28 mouse cellular contexts compared by ENCODE assay signal in the genomic region with DNA sequence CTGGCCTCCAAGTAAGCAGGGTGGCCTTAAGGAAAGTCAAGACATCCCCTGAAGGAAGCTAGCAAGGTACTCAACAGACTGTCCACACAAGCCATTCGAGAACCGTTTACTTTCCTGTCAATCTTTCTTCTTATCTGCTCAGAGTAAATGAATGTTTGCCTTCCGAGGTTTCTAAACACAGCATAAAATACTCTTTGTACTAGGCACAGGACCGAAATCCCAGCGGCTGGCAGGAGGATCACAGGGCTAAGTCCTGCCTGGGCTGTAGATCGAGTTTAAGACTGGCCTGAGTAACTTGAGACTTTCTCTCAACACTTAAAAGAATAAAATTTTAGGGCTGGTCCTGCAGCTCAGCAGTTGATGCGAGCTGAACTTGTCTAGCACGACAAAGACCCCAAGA.
DNase-seq lines count a peak whose midpoint lies in the region; ATAC-seq and TF ChIP-seq lines count a peak whose summit lies in the region.
"Had no signal": no experiment of that assay in that cellular context is flagged by ENCODE, and none has a peak within 500 bp of the region (broad histone marks: within the 10 kb centered on the region; RNA-seq: fewer than 3 reads in every experiment).

No protein-coding gene starts in this region.

- ATAC-seq in intestine, embryonic 15.5 days: peak; percentile 39
- ATAC-seq in intestine, postnatal 0 days: no peak
- ATAC-seq in limb, embryonic 12.5 days (ENCODE audit: insufficient number of reproducible peaks, insufficient read depth, low FRiP score, low TSS enrichment, low read depth): no peak
- peak; percentile 67 for ATAC-seq in stomach, embryonic 14.5 days (ENCODE audit: insufficient number of reproducible peaks, insufficient read depth, low FRiP score, low read depth)
- no peak for ATAC-seq in hindbrain, embryonic 11.5 days (ENCODE audit: low FRiP score)
- no peak for ATAC-seq in kidney, embryonic 15.5 days (replicated peaks; ENCODE audit: low FRiP score)
- ATAC-seq: forebrain, embryonic 14.5 days had no signal

- H3K27me3 ChIP-seq in intestine, embryonic 15.5 days (replicated peaks): no peaks in the 10 kb centered on the region
- H3K27me3 ChIP-seq in intestine, postnatal 0 days (replicated peaks; ENCODE audit: control insufficient read depth, insufficient read depth, low read length): no peaks in the 10 kb centered on the region
- H3K27me3 ChIP-seq in limb, embryonic 12.5 days: 0 out of 2 replicates have a peak, but pooled peaks cover 3% of the 10 kb centered on the region
- H3K27me3 ChIP-seq in stomach, embryonic 14.5 days (ENCODE audit: control insufficient read depth, insufficient read depth, low read length): no peaks in the 10 kb centered on the region
- no peaks in the 10 kb centered on the region for H3K27me3 ChIP-seq in hindbrain, embryonic 11.5 days (ENCODE audit: control insufficient read depth, insufficient read depth, low read length)
- H3K27me3 ChIP-seq in kidney, embryonic 15.5 days: 0 out of 2 replicates have a peak, but pooled peaks cover 12% of the 10 kb centered on the region
- H3K27me3 ChIP-seq: embryonic facial prominence, embryonic 12.5 days; neural tube, embryonic 15.5 days had no signal

- peak overlapping the region; percentile 9; the same call in 1 of the 2 replicates for H3K4me2 ChIP-seq in intestine, embryonic 15.5 days (replicated peaks)
- no peak overlapping the region for H3K4me2 ChIP-seq in intestine, postnatal 0 days (replicated peaks; ENCODE audit: low read depth)
- H3K4me2 ChIP-seq in limb, embryonic 12.5 days: no peak overlapping the region
- H3K4me2 ChIP-seq in stomach, embryonic 14.5 days (replicated peaks; ENCODE audit: low read depth, low read length): no peak overlapping the region
- H3K4me2 ChIP-seq in hindbrain, embryonic 11.5 days (replicated peaks; ENCODE audit: low read depth, low read length): no peak overlapping the region
- H3K4me2 ChIP-seq in kidney, embryonic 15.5 days: no peak overlapping the region
- H3K4me2 ChIP-seq: embryonic facial prominence, embryonic 12.5 days; heart, embryonic 11.5 days; hindbrain, embryonic 13.5 days; neural tube, embryonic 15.5 days had no signal

- peaks cover 10% of the 10 kb centered on the region for H3K4me1 ChIP-seq in intestine, embryonic 15.5 days (replicated peaks)
- no peaks in the 10 kb centered on the region for H3K4me1 ChIP-seq in intestine, postnatal 0 days (replicated peaks; ENCODE audit: control insufficient read depth, insufficient read depth, low read length)
- peaks cover 29% of the 10 kb centered on the region for H3K4me1 ChIP-seq in limb, embryonic 12.5 days (replicated peaks)
- 0 out of 2 replicates have a peak, but pooled peaks cover 4% of the 10 kb centered on the region for H3K4me1 ChIP-seq in stomach, embryonic 14.5 days (ENCODE audit: control insufficient read depth, insufficient read depth, low read length)
- no peaks in the 10 kb centered on the region for H3K4me1 ChIP-seq in hindbrain, embryonic 11.5 days (replicated peaks; ENCODE audit: control insufficient read depth, insufficient read depth, low read length)
- H3K4me1 ChIP-seq in kidney, embryonic 15.5 days: peaks cover 18% of the 10 kb centered on the region

- TF ChIP-seq CTCF in intestine, postnatal 0 days (IDR thresholded peaks at IDR 0.05; ENCODE audit: low read depth): no peak

- 14% methylated on average over 8 of the region's 8 CpGs for WGBS in intestine, embryonic 15.5 days
- WGBS in intestine, postnatal 0 days: 19% methylated on average over 8 of the region's 8 CpGs
- 7% methylated on average over 8 of the region's 8 CpGs for WGBS in limb, embryonic 12.5 days
- WGBS in stomach, embryonic 14.5 days: 9% methylated on average over 8 of the region's 8 CpGs
- WGBS in hindbrain, embryonic 11.5 days: 51% methylated on average over 8 of the region's 8 CpGs
- 14% methylated on average over 8 of the region's 8 CpGs for WGBS in kidney, embryonic 15.5 days

- H3K9me3 ChIP-seq in intestine, embryonic 15.5 days: no peaks in the 10 kb centered on the region
- H3K9me3 ChIP-seq in intestine, postnatal 0 days (ENCODE audit: control insufficient read depth): no peaks in the 10 kb centered on the region
- H3K9me3 ChIP-seq in limb, embryonic 12.5 days: no peaks in the 10 kb centered on the region
- H3K9me3 ChIP-seq in stomach, embryonic 14.5 days (ENCODE audit: control insufficient read depth, low read depth, low read length): no peaks in the 10 kb centered on the region
- no peaks in the 10 kb centered on the region for H3K9me3 ChIP-seq in hindbrain, embryonic 11.5 days (ENCODE audit: control insufficient read depth, low read length)
- H3K9me3 ChIP-seq in kidney, embryonic 15.5 days (replicated peaks): no peaks in the 10 kb centered on the region
- H3K9me3 ChIP-seq: embryonic facial prominence, embryonic 12.5 days; G1E; hindbrain, embryonic 13.5 days; neural tube, embryonic 15.5 days had no signal

- no peak overlapping the region for H3K9ac ChIP-seq in intestine, embryonic 15.5 days
- H3K9ac ChIP-seq in intestine, postnatal 0 days (ENCODE audit: low read depth, low read length): no peak overlapping the region
- H3K9ac ChIP-seq in limb, embryonic 12.5 days (replicated peaks): no peak overlapping the region
- H3K9ac ChIP-seq in stomach, embryonic 14.5 days (replicated peaks; ENCODE audit: low read depth, low read length): no peak overlapping the region
- H3K9ac ChIP-seq in hindbrain, embryonic 11.5 days (ENCODE audit: low read depth, low read length): no peak overlapping the region
- no peak overlapping the region for H3K9ac ChIP-seq in kidney, embryonic 15.5 days
- H3K9ac ChIP-seq: embryonic facial prominence, embryonic 12.5 days; hindbrain, embryonic 13.5 days; liver, embryonic 14.5 days; neural tube, embryonic 15.5 days had no signal

- DNase-seq in hindbrain, embryonic 11.5 days (ENCODE audit: low spot score): no peak
- DNase-seq in layer of hippocampus, adult 9-11 months: no peak
- DNase-seq: adrenal gland, adult 8-10 months; cerebellum, adult 2 months; cerebellum, postnatal 14 days; gastrocnemius, postnatal 14 days; heart, adult 11 months; heart, postnatal 36 days; kidney, adult 18-20 months; kidney, postnatal 36 days; layer of hippocampus, postnatal 36 days; left cerebral cortex, postnatal 4 days; lung, postnatal 4 days; midbrain, embryonic 14.5 days; retina, postnatal 1 day; right cerebral cortex, postnatal 14 days had no signal

- H3K27ac ChIP-seq in intestine, embryonic 15.5 days: no peak overlapping the region
- no peak overlapping the region for H3K27ac ChIP-seq in intestine, postnatal 0 days (ENCODE audit: low read depth, low read length)
- 0 out of 2 replicates have a peak overlapping the region, but pooled peaks have one; percentile 8 for H3K27ac ChIP-seq in limb, embryonic 12.5 days
- peak overlapping the region; percentile 15; the same call in 1 of the 2 replicates for H3K27ac ChIP-seq in stomach, embryonic 14.5 days (ENCODE audit: low read length)
- no peak overlapping the region for H3K27ac ChIP-seq in hindbrain, embryonic 11.5 days (ENCODE audit: low read depth, low read length)
- no peak overlapping the region for H3K27ac ChIP-seq in kidney, embryonic 15.5 days
- H3K27ac ChIP-seq: embryonic facial prominence, embryonic 12.5 days; hindbrain, embryonic 13.5 days; liver, embryonic 14.5 days; neural tube, embryonic 15.5 days had no signal

- H3K36me3 ChIP-seq in intestine, embryonic 15.5 days: no peaks in the 10 kb centered on the region
- no peaks in the 10 kb centered on the region for H3K36me3 ChIP-seq in intestine, postnatal 0 days (ENCODE audit: control insufficient read depth, insufficient read depth)
- H3K36me3 ChIP-seq in limb, embryonic 12.5 days: no peaks in the 10 kb centered on the region
- H3K36me3 ChIP-seq in stomach, embryonic 14.5 days (ENCODE audit: control insufficient read depth, insufficient read depth, low read length): no peaks in the 10 kb centered on the region
- H3K36me3 ChIP-seq in hindbrain, embryonic 11.5 days (ENCODE audit: control insufficient read depth, insufficient read depth, low read length): no peaks in the 10 kb centered on the region
- H3K36me3 ChIP-seq in kidney, embryonic 15.5 days: no peaks in the 10 kb centered on the region
- H3K36me3 ChIP-seq: embryonic facial prominence, embryonic 12.5 days; G1E; hindbrain, embryonic 13.5 days; neural tube, embryonic 15.5 days had no signal

- no peak overlapping the region for H3K4me3 ChIP-seq in intestine, embryonic 15.5 days (replicated peaks)
- H3K4me3 ChIP-seq in intestine, postnatal 0 days (ENCODE audit: low read depth, low read length): no peak overlapping the region
- H3K4me3 ChIP-seq in limb, embryonic 12.5 days (replicated peaks): no peak overlapping the region
- no peak overlapping the region for H3K4me3 ChIP-seq in stomach, embryonic 14.5 days (ENCODE audit: low read depth, low read length)
- H3K4me3 ChIP-seq in hindbrain, embryonic 11.5 days (ENCODE audit: low read depth, low read length): no peak overlapping the region
- H3K4me3 ChIP-seq in kidney, embryonic 15.5 days (replicated peaks): no peak overlapping the region
- H3K4me3 ChIP-seq: embryonic facial prominence, embryonic 12.5 days; hindbrain, embryonic 13.5 days; neural tube, embryonic 15.5 days had no signal

Comparison
In these comparisons a context has a peak if more than half of its experiments do, and no peak if none do; other contexts are left out.
1. ATAC-seq: peak in intestine, embryonic 15.5 days (single experiment) and stomach, embryonic 14.5 days (single experiment); none in intestine, postnatal 0 days (single experiment), limb, embryonic 12.5 days (single experiment), hindbrain, embryonic 11.5 days (single experiment) and kidney, embryonic 15.5 days (single experiment).
2. H3K27ac ChIP-seq: peak in limb, embryonic 12.5 days (single experiment) and stomach, embryonic 14.5 days (single experiment); none in intestine, embryonic 15.5 days (single experiment), intestine, postnatal 0 days (single experiment), hindbrain, embryonic 11.5 days (single experiment) and kidney, embryonic 15.5 days (single experiment).